Mouse (Mus musculus) ES-E14 (cell line): ENCODE results near the gene Sympk. TPM values are rescaled to one million over a fixed set of nuclear protein-coding genes. Genes with fewer than 3 reads are reported as not detected.

Experiments
- DNase-seq: peaks from one replicate; pipeline ENCODE4 v3.0.0-alpha.2; 2013; ENCODE audit warnings: low read depth, low spot score
- H3K27ac ChIP-seq: 2 replicates; pipeline ENCODE4 v1.5.1; 2012; ENCODE audit warnings: low read depth, mild to moderate bottlenecking, low read length, moderate library complexity, mixed read lengths; ENCODE audit not compliant: poor library complexity, insufficient read depth, severe bottlenecking
- H3K36me3 ChIP-seq: 2 replicates; pipeline ENCODE4 v1.6.1; 2012; ENCODE audit warnings: mild to moderate bottlenecking, low read length, moderate library complexity, mixed read lengths; ENCODE audit not compliant: control insufficient read depth, poor library complexity, insufficient read depth, severe bottlenecking
- H3K4me1 ChIP-seq, 2 experiments: fragments of 150-350 bp in 1 of 2; sonication (generic) in 1 of 2; 2 replicates each; pipeline ENCODE4 v1.6.1; 2012; ENCODE audit warnings: low read length in 2 of 2, mild to moderate bottlenecking in 1 of 2, mixed read lengths in 1 of 2; ENCODE audit not compliant: control insufficient read depth in 2 of 2, insufficient read depth in 2 of 2, poor library complexity in 1 of 2
- H3K4me3 ChIP-seq, 2 experiments: fragments of 150-350 bp in 1 of 2; sonication (generic) in 1 of 2; 2 replicates each; pipeline ENCODE4 v1.5.1; 2012; ENCODE audit warnings: low read length in 2 of 2, low read depth in 1 of 2, mild to moderate bottlenecking in 1 of 2, mixed read lengths in 1 of 2; ENCODE audit not compliant: insufficient read depth in 1 of 2, poor library complexity in 1 of 2, severe bottlenecking in 1 of 2
- H3K9ac ChIP-seq: 2 replicates; pipeline ENCODE4 v1.6.1; 2012; ENCODE audit warnings: low read depth, mild to moderate bottlenecking, low read length, mixed read lengths; ENCODE audit not compliant: poor library complexity, insufficient read depth, severe bottlenecking
- H3K9me3 ChIP-seq: fragments of 150-350 bp; sonication (generic); 2 replicates; pipeline ENCODE4 v1.6.1; 2012; ENCODE audit warnings: low read depth, mild to moderate bottlenecking, low read length; ENCODE audit not compliant: control insufficient read depth, insufficient read depth
- CHD2 ChIP-seq: IDR thresholded peaks from 2 replicates; pipeline ENCODE4 v1.6.1; 2014; ENCODE audit warnings: mild to moderate bottlenecking, low read depth, low read length, inconsistent platforms
- HCFC1 ChIP-seq: IDR thresholded peaks from 2 replicates; pipeline ENCODE4 v1.6.1; 2012; ENCODE audit warnings: low read length, inconsistent platforms, borderline replicate concordance; ENCODE audit not compliant: insufficient read depth
- MAFK ChIP-seq: IDR thresholded peaks from 2 replicates; pipeline ENCODE4 v1.6.1; 2014; ENCODE audit warnings: mild to moderate bottlenecking, low read depth, low read length, inconsistent platforms; ENCODE audit not compliant: insufficient read depth
- ZC3H11A ChIP-seq: IDR thresholded peaks from 2 replicates; pipeline ENCODE4 v1.6.1; 2012; ENCODE audit warnings: low read depth, mild to moderate bottlenecking, inconsistent platforms, low read length, borderline replicate concordance
- ZNF384 ChIP-seq: IDR thresholded peaks from 2 replicates; pipeline ENCODE4 v1.6.1; 2012; ENCODE audit warnings: low read depth, low read length, inconsistent platforms
- in situ Hi-C, 2 experiments: fragments of 600-800 bp; cut with MboI; formaldehyde crosslinking; loops; one replicate each; pipeline ENCODE4 v1.15.1; 2025; ENCODE audit warnings: low sequenced_read_pairs in 2 of 2, inconsistent platforms in 1 of 2; ENCODE audit not compliant: unreplicated experiment in 2 of 2
- total RNA-seq: library from RNA; depleted of rRNA; stranded (reverse); fragments of 300-350 nt; gene quantifications from 2 replicates; pipeline ENCODE4 v1.2.3, GENCODE M21; 2012

The Sympk gene
- total RNA-seq, 1 experiment: 91.5 TPM

DNA sequence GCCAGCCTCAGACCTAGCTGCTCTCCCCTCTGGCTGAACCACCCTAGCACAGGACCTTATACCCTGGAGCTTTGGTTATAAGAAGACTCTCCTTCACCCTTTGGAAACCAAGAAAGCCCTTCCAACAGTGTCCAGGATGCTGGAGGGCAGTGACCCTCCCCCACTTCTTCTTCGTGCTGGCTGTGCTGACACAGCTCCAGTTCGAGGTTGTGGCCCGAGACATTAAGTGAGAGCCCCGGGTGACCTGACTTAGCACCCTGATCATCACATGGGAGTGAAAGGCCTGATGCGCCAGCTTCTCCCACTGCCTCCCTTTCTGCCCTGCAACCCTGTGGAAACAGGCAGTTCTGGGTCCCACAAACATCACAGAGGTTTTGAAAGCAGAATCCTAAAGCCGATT lies 61.3 kb downstream of the Sympk start:
- H3K4me1 ChIP-seq: peaks cover 1 to 34% of the 10 kb centered on the region in 2 experiments; a peak in 2 of 4 replicates
- H3K4me3 ChIP-seq: peak overlapping the region in 1 of 2 experiments; percentile 20; a peak in 1 of 4 replicates
- H3K9ac ChIP-seq: no peak overlapping the region
- TF ChIP-seq ZC3H11A (no peak), MAFK (no peak), CHD2 (no peak), ZNF384 (no peak), HCFC1 (no peak)
- no peak overlapping the region for H3K27ac ChIP-seq
- H3K36me3 ChIP-seq: peaks cover 27% of the 10 kb centered on the region
- DNase-seq: no peak
- in situ Hi-C loops: no loop called here
- no peaks in the 10 kb centered on the region for H3K9me3 ChIP-seq

GRCm38 (mm10) chr7:19086042-19086441 lies 61.9 kb downstream of the Sympk start:
- Histone ChIP-seq H3K27ac (no peak overlapping the region), H3K4me3 (peak overlapping the region in 1 of 2 experiments; percentile 20; a peak in 3 of 4 replicates), H3K9ac (no peak overlapping the region), H3K36me3 (peaks cover 21% of the 10 kb centered on the region), H3K9me3 (no peaks in the 10 kb centered on the region), H3K4me1 (peaks cover 1 to 32% of the 10 kb centered on the region in 2 experiments; a peak in 2 of 4 replicates)
- TF ChIP-seq MAFK (0 out of 2 replicates have a peak, but pooled peaks have one; percentile 24), HCFC1 (no peak)
- DNase-seq: no peak
- in situ Hi-C loops: no loop called here

GRCm38 (mm10) chr7:19086760-19087159 lies 62.6 kb downstream of the Sympk start:
- Histone ChIP-seq H3K9me3 (no peaks in the 10 kb centered on the region), H3K9ac (no peak overlapping the region), H3K36me3 (peaks cover 15% of the 10 kb centered on the region), H3K4me3 (no peak overlapping the region; a peak in 1 of 4 replicates), H3K27ac (no peak overlapping the region), H3K4me1 (peaks cover 1 to 32% of the 10 kb centered on the region in 2 experiments; a peak in 2 of 4 replicates)
- TF ChIP-seq ZC3H11A: no peak
- TF ChIP-seq HCFC1: no peak
- TF ChIP-seq MAFK: no peak
- TF ChIP-seq CHD2: no peak
- TF ChIP-seq ZNF384: no peak
- no peak for DNase-seq
- in situ Hi-C loops: no loop called here

DNA sequence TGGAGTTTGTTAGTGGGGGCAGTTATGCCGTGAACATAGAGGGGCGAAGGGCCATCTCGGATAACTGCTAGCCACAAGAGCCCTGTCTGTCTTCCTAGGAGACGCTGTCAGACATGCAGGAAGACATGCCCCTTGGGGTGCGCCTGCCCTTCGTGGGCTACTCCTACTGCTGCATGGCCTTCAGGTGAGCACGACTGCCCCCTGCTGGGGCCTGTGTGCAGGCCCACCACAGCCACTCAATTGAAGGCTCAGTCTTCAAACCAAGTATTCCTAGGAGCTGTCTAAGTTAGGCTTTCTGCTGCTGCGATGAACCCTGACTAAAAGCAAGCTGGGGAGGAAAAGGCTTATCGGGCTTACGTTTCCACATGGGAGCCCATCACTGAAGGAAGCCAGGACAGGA lies 64.6 kb downstream of the Sympk start:
- Histone ChIP-seq H3K9me3 (no peaks in the 10 kb centered on the region), H3K4me3 (no peak overlapping the region), H3K4me1 (peaks cover 1 to 35% of the 10 kb centered on the region in 2 experiments; a peak in 2 of 4 replicates), H3K27ac (no peak overlapping the region), H3K36me3 (peaks cover 8% of the 10 kb centered on the region; the same call in 1 of the 2 replicates), H3K9ac (no peak overlapping the region)
- TF ChIP-seq CHD2 (no peak), ZNF384 (no peak)
- DNase-seq: peak; percentile 58
- in situ Hi-C loops: no loop called here

DNA sequence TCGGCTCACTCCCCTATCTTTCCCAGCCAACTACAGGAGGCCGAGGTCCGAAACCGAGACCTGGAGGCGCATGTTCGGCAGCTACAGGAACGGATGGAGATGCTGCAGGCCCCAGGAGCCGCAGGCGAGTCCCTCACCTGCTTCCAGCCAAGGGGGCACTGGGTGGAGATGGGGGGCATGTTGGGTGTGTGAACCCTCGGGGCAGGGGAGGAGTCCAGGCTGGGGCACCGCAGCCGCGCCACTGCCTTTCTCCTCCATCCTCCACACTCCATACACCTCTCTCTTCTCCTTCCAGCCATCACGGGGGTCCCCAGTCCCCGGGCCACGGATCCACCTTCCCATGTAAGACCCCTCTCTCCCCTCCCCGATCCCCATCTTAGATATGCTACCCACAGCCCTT lies 67.7 kb downstream of the Sympk start:
- H3K4me3 ChIP-seq: peak overlapping the region; percentile 24 to 68; a peak in 2 of 4 replicates
- in situ Hi-C loops: no loop called here
- peaks cover 3 to 19% of the 10 kb centered on the region in 2 experiments; a peak in 2 of 4 replicates for H3K4me1 ChIP-seq
- H3K9ac ChIP-seq: peak overlapping the region; percentile 48; the same call in 1 of the 2 replicates
- H3K9me3 ChIP-seq: no peaks in the 10 kb centered on the region
- no peak for DNase-seq
- H3K27ac ChIP-seq: no peak overlapping the region
- H3K36me3 ChIP-seq: peaks cover 8% of the 10 kb centered on the region; the same call in 1 of the 2 replicates
- TF ChIP-seq HCFC1: no peak
- no peak for TF ChIP-seq CHD2
- TF ChIP-seq ZC3H11A: no peak
- no peak for TF ChIP-seq ZNF384
- no peak for TF ChIP-seq MAFK
